Mouse (Mus musculus): Measurements from ENCODE around the gene Msh6. TPM values are rescaled to one million over a fixed set of nuclear protein-coding genes. Genes with fewer than 3 reads are reported as not detected.
"Not testable (repeated sequence)": the region's sequence is repeated elsewhere in the genome, so short reads cannot be mapped to it uniquely, and the experiment has no call there.

Gene Msh6
- polyA plus RNA-seq, 1 experiment from 2014 or later, result 26.7 TPM

DNA sequence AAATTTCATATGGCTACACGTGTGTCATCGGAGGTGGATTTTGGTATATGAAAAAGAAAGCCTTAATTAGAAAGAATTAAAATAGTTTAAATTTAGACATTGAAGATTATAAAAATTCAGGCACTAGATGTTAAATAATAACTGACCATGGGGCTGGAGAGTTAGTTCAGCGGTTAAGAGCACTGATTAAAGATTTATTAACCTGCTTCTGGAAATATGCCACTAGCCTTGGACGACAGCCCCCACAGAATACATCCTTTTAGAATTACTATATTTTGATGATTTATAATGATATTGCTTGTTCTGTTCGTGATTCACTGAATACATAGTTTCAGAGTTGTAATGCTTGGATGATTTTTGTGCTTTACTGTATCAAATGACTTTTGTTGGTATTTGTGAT is 14.9 kb upstream of the Msh6 start:
- H3K27me3 ChIP-seq (replicated peaks; ENCODE audit: control insufficient read depth, insufficient read depth, low read length); H3K4me1 ChIP-seq (ENCODE audit: control insufficient read depth, insufficient read depth, low read depth, low read length); H3K9ac ChIP-seq (ENCODE audit: low read depth, low read length); H3K4me3 ChIP-seq (ENCODE audit: low read length); H3K27ac ChIP-seq (ENCODE audit: low read depth, low read length); H3K36me3 ChIP-seq (ENCODE audit: control insufficient read depth, insufficient read depth, low read length); ATAC-seq; H3K4me2 ChIP-seq (ENCODE audit: low read length); H3K9me3 ChIP-seq (ENCODE audit: control insufficient read depth, low read length): not testable (repeated sequence)
- WGBS, result 88% methylated on average over 5 of the region's 5 CpGs

DNA sequence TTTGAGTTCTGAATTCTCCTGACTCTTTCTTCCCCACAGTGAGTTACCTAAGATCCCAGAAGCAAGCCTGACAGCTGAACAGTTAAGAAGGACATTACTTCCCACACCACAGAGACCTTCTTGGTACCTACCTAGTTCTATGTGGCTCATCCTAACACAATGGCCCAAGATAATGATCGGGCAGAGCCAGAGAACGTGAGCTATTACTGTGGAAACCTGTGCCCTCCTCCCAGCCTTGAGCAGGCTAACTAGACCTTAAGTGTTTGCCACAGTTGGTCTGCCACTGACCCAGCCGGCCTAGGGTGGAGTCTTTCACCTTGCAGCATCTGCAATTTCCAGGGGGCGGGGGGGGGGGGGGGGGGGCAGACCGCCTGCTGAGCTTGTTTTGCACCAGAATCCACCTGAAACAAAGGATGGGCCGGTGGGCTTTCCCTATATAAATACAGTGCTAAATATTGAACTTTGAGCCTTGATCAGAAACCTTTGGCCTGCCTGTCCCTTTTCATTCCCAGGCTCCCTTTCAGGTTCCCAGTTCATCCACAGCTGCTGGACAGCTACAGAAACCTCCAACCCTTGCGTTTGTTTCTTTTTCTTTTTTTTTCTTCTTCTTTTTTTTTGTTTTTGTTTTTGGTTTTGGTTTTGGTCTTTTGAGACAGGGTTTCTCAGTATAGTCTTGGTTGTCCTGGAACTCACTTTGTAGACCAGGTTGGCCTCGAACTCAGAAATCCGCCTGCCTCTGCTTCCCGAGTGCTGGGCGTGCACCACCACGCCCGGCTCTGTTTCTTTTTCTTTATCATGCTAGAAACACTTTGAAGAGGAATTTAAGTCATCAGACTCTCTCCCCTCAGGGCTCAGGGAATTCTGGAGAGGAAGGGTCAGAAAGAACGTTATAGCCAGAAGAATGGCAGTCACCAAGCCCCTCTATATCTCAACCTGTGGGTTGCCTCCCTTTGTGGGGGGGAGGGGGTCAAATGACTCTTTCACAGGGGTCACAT is 11.5 kb upstream of the Msh6 start:
- Histone ChIP-seq H3K27ac (ENCODE audit: low read depth, low read length) (no peak overlapping the region), H3K9me3 (ENCODE audit: control insufficient read depth, low read length) (no peaks in the 10 kb centered on the region), H3K9ac (ENCODE audit: low read depth, low read length) (no peak overlapping the region), H3K27me3 (replicated peaks; ENCODE audit: control insufficient read depth, insufficient read depth, low read length) (no peaks in the 10 kb centered on the region), H3K4me1 (ENCODE audit: control insufficient read depth, insufficient read depth, low read depth, low read length) (no peaks in the 10 kb centered on the region), H3K4me2 (ENCODE audit: low read length) (no peak overlapping the region), H3K4me3 (ENCODE audit: low read length) (no peak overlapping the region), H3K36me3 (ENCODE audit: control insufficient read depth, insufficient read depth, low read length) (no peaks in the 10 kb centered on the region)
- WGBS, result 87% methylated on average over 13 of the region's 14 CpGs
- no peak for ATAC-seq

DNA sequence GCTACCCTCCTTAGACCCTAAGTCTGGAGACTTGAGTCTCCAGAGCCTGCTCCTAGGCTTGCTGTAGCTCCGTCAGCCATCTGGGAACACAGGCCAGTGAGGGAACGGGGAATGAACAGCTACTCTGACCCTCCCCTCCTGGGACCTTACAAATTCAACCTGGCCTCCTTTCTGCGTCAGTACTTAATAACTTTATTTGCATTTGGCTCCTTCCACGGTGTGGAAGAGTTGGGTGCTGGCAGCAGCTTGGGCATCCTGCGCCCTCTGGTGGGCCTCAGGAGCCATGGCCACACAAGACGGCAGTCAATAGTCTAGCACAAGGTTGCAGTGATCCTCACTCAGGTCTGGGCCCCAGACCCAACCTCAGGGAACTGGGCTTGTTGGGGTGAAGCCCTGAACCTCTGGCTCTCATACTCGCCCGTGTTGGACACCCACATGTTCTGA is 6.4 kb upstream of the Msh6 start:
- not testable (repeated sequence) for H3K9me3 ChIP-seq (ENCODE audit: control insufficient read depth, low read length); H3K27me3 ChIP-seq (replicated peaks; ENCODE audit: control insufficient read depth, insufficient read depth, low read length); H3K9ac ChIP-seq (ENCODE audit: low read depth, low read length); H3K4me1 ChIP-seq (ENCODE audit: control insufficient read depth, insufficient read depth, low read depth, low read length); H3K4me2 ChIP-seq (ENCODE audit: low read length); H3K4me3 ChIP-seq (ENCODE audit: low read length); H3K27ac ChIP-seq (ENCODE audit: low read depth, low read length); H3K36me3 ChIP-seq (ENCODE audit: control insufficient read depth, insufficient read depth, low read length)
- peak; percentile 88 for ATAC-seq
- 31% methylated on average over 6 of the region's 8 CpGs for WGBS

DNA sequence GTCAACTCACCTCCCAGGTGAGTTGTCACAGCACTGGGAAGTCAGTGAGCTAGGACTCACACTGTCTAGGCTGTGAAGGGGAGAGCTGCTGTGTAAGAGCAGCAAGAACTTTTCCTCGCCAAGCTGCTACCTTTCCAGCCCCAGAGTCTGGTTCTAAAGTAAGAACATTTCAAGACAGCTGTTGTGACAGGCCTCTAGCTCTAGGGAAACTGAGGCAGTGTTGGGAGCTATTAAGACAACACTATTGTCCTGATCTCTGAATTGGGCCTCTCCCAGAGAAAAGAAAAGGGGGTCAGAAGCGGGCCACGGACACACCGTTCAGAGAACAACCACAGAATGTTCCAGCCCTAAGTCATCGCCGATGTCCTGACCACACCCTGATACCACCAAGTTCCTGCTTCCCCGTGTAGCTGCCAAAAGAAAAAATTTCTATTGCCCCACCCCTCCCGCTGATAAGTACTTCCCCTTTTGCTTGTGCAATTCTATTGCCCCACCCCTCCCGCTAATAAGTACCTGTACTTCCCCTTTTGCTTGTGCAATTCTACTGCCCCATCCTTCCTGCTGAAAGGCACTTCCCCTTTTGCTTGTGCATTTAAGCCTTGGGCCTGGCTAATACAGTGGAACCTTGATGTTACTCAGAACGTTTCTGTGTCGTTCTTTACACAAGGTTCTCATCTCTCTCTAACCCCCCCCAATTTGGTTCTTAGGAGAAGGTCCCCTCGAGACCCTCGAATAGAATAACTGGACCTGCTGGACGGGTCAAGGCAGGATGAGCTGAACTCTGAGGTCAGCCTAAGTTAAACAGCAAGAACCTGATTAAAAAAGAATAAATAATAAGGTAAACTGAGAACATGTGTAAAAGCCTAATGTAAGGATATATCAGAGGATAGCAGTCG is 2.9 kb upstream of the Msh6 start:
- not testable (repeated sequence) for H3K9me3 ChIP-seq (ENCODE audit: control insufficient read depth, low read length)

DNA sequence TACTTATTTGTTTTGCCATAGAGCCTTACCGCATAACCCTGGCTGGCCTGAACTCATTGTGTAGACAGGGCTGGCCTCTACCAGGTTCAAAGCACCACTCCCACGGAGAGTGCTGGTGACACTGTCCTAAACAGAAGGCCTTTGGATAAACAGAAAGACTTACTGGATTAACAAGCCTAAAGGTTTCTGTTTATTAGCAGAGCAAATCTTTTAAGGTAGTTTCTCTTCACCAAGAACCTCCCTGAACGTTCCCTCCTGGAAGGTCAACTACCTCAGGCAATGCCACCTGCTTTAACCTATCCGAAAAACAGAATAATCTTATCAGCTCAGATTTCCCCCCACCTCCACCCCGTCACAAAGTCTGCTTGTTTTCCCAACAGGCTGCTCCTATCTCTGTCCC is 2.0 kb upstream of the Msh6 start:
- WGBS, result 86% methylated on average over 5 of the region's 5 CpGs
- Histone ChIP-seq H3K9me3 (ENCODE audit: control insufficient read depth, low read length) (no peaks in the 10 kb centered on the region), H3K4me2 (ENCODE audit: low read length) (no peak overlapping the region), H3K27ac (ENCODE audit: low read depth, low read length) (no peak overlapping the region), H3K4me1 (ENCODE audit: control insufficient read depth, insufficient read depth, low read depth, low read length) (peaks cover 13% of the 10 kb centered on the region), H3K4me3 (ENCODE audit: low read length) (no peak overlapping the region), H3K9ac (ENCODE audit: low read depth, low read length) (no peak overlapping the region), H3K27me3 (replicated peaks; ENCODE audit: control insufficient read depth, insufficient read depth, low read length) (no peaks in the 10 kb centered on the region), H3K36me3 (ENCODE audit: control insufficient read depth, insufficient read depth, low read length) (no peaks in the 10 kb centered on the region)
- ATAC-seq, result no peak

More for the DNA sequence above, 2.9 kb upstream of the Msh6 start:
- H3K4me1 ChIP-seq (ENCODE audit: control insufficient read depth, insufficient read depth, low read depth, low read length), result peaks cover 13% of the 10 kb centered on the region
- 92% methylated on average over 15 of the region's 15 CpGs for WGBS
- not testable (repeated sequence) for H3K27me3 ChIP-seq (replicated peaks; ENCODE audit: control insufficient read depth, insufficient read depth, low read length); H3K9ac ChIP-seq (ENCODE audit: low read depth, low read length); H3K36me3 ChIP-seq (ENCODE audit: control insufficient read depth, insufficient read depth, low read length); ATAC-seq; H3K4me2 ChIP-seq (ENCODE audit: low read length); H3K4me3 ChIP-seq (ENCODE audit: low read length); H3K27ac ChIP-seq (ENCODE audit: low read depth, low read length)

DNA sequence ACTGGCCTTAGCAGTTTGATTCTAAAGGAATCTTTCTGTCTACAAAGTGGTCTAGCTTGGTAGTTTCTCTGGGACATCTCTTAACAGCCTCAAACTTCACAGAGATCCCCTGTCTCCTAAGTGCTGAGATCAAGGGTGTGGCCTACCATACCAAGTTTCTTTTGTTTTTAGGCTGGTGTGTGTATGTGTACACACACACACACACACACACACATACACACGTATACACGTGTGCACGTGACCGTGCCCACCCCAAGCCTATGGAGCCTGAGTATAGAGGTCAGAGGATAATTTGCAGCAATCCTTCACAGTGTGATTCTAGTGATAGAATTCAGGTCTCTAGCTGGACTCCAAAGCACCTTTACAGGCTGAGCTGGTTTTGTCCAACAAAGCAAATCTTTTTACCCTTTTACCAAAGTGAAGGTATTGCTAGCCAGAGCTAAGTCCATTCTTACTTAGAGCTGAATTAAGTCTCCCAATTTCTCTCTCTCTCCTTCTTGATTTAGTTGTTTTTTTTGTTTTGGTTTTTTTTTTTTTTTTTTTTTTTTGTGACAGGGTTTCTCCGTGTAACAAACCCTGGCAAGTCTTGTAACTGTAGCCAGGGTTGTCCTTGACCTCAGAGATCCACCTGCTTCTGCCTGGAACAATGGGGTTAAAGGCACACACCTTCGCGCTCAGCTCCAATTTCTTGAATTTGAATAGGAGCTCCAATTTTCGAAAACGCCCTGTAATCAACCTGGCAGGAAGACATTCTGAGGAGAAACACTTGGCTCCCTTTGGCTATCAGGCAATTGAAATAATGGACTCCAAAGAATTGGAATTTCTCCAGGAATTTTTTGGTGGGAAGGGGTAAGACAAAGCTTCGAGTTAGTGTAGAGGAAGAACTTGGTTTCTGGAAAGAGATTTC is 1.3 kb upstream of the Msh6 start:
- H3K4me3 ChIP-seq (ENCODE audit: low read length), result no peak overlapping the region
- no peak overlapping the region for H3K9ac ChIP-seq (ENCODE audit: low read depth, low read length)
- H3K27me3 ChIP-seq (replicated peaks; ENCODE audit: control insufficient read depth, insufficient read depth, low read length), result no peaks in the 10 kb centered on the region
- H3K4me1 ChIP-seq (ENCODE audit: control insufficient read depth, insufficient read depth, low read depth, low read length), result peaks cover 13% of the 10 kb centered on the region
- no peak overlapping the region for H3K27ac ChIP-seq (ENCODE audit: low read depth, low read length)
- ATAC-seq, result no peak
- peak overlapping the region; percentile 83 for H3K4me2 ChIP-seq (ENCODE audit: low read length)
- no peaks in the 10 kb centered on the region for H3K36me3 ChIP-seq (ENCODE audit: control insufficient read depth, insufficient read depth, low read length)
- H3K9me3 ChIP-seq (ENCODE audit: control insufficient read depth, low read length), result no peaks in the 10 kb centered on the region
- WGBS, result 70% methylated on average over 10 of the region's 10 CpGs

DNA sequence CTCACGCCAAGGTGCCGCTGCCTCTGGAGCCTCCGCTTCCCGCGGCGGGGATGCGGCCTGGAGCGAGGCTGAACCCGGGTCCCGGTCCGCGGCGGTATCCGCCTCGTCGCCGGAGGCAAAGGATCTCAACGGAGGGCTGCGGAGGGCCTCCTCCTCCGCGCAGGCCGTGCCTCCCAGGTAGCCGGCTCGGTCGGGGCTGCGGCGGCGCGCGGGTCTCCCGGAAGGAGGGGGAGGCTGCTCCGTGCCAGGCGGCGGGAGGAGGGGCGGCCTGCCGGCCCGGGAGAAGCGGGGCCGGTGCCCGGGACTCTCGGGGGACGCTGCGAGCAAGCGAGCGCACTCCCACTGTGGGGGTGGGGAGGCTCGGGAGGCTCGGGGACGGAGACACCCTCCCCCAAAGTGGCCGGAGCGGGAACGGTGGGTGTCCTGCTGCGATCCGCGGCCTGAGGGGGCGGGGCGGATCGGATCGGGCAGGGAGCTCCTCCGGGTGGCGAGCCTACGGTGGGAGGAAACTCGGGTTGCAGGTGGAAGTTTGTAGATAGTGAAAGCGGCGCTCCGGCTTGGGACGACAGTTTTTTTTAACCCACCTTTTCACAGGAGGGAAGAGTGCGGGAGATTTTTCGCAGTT is 479 bp downstream of the Msh6 start:
- WGBS, result under 1% methylated on average over 52 of the region's 68 CpGs
- no peaks in the 10 kb centered on the region for H3K36me3 ChIP-seq (ENCODE audit: control insufficient read depth, insufficient read depth, low read length)
- H3K27me3 ChIP-seq (replicated peaks; ENCODE audit: control insufficient read depth, insufficient read depth, low read length), result no peaks in the 10 kb centered on the region
- no peaks in the 10 kb centered on the region for H3K9me3 ChIP-seq (ENCODE audit: control insufficient read depth, low read length)
- peak; percentile 49 for ATAC-seq
- peak overlapping the region; percentile 96 for H3K9ac ChIP-seq (ENCODE audit: low read depth, low read length)
- peaks cover 13% of the 10 kb centered on the region for H3K4me1 ChIP-seq (ENCODE audit: control insufficient read depth, insufficient read depth, low read depth, low read length)
- peak overlapping the region; percentile 88 for H3K27ac ChIP-seq (ENCODE audit: low read depth, low read length)
- peak overlapping the region; percentile 83 for H3K4me2 ChIP-seq (ENCODE audit: low read length)
- peak overlapping the region; percentile 99 for H3K4me3 ChIP-seq (ENCODE audit: low read length)

DNA sequence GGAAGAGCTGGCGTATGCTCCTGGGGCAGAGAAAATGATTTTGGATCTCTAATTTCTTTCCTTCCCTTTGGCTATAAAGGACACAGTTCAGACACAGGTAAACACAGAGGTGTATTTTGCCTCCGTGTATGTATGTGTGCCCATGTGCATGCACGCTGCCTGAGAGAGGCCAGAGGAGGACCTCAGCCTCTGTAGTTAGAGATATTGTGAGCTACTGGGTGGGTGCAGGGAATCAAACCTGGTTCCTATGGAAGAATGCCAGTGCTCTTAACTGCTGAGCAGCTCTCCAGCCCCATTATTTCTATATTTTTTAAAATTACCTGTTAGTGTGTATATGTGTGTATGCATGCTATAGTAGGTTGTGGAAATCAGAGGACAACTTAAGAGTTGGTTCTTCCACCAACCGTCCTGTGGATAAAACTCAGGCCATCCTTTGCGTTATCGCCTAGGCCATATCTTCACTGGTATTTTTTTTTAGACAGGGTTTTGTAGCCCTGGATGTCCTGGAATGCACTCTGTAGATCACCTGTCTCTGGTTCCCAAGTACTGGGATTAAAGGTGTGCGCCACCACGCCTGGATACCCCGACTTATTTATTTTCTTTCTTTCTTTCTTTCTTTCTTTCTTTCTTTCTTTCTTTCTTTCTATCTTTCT is 1.4 kb downstream of the Msh6 start:
- ATAC-seq, result no peak
- H3K9me3 ChIP-seq (ENCODE audit: control insufficient read depth, low read length), result no peaks in the 10 kb centered on the region
- no peak overlapping the region for H3K9ac ChIP-seq (ENCODE audit: low read depth, low read length)
- H3K27me3 ChIP-seq (replicated peaks; ENCODE audit: control insufficient read depth, insufficient read depth, low read length), result no peaks in the 10 kb centered on the region
- peaks cover 13% of the 10 kb centered on the region for H3K4me1 ChIP-seq (ENCODE audit: control insufficient read depth, insufficient read depth, low read depth, low read length)
- H3K4me2 ChIP-seq (ENCODE audit: low read length), result peak overlapping the region; percentile 83
- no peak overlapping the region for H3K27ac ChIP-seq (ENCODE audit: low read depth, low read length)
- no peaks in the 10 kb centered on the region for H3K36me3 ChIP-seq (ENCODE audit: control insufficient read depth, insufficient read depth, low read length)
- WGBS, result 74% methylated on average over 9 of the region's 9 CpGs
- H3K4me3 ChIP-seq (ENCODE audit: low read length), result peak overlapping the region; percentile 99

Data from hindbrain, embryonic 16.5 days (tissue).